ENCODE assay signal across 19 mouse cellular contexts in genomic region chr6:24202226-24202625, GRCm38 (mm10). TPM values are rescaled to one million over a fixed set of nuclear protein-coding genes. Genes with fewer than 3 reads are reported as not detected.
DNase-seq lines count a peak whose midpoint lies in the region.
"Had no signal": no experiment of that assay in that cellular context is flagged by ENCODE, and none has a peak within 500 bp of the region (broad histone marks: within the 10 kb centered on the region; RNA-seq: fewer than 3 reads in every experiment).

No protein-coding gene starts in this region.

- 0 out of 2 replicates have a peak, but pooled peaks cover 4% of the 10 kb centered on the region for H3K4me1 ChIP-seq in midbrain, embryonic 10.5 days
- H3K4me1 ChIP-seq: embryonic facial prominence, embryonic 13.5 days; heart, embryonic 15.5 days; hindbrain, embryonic 13.5 days had no signal

- no peak overlapping the region for H3K27ac ChIP-seq in midbrain, embryonic 10.5 days (replicated peaks)
- H3K27ac ChIP-seq: embryonic facial prominence, embryonic 13.5 days; forebrain, embryonic 13.5 days; heart, embryonic 15.5 days; hindbrain, embryonic 13.5 days; hindbrain, postnatal 0 days had no signal

- H3K27me3 ChIP-seq in midbrain, embryonic 10.5 days (ENCODE audit: low read depth, poor library complexity, severe bottlenecking) = no peaks in the 10 kb centered on the region
- H3K27me3 ChIP-seq: embryonic facial prominence, embryonic 13.5 days; forebrain, embryonic 13.5 days; heart, embryonic 15.5 days; hindbrain, embryonic 13.5 days had no signal

- H3K4me3 ChIP-seq in midbrain, embryonic 10.5 days = no peak overlapping the region
- H3K4me3 ChIP-seq: embryonic facial prominence, embryonic 13.5 days; forebrain, embryonic 13.5 days; heart, embryonic 15.5 days; hindbrain, embryonic 13.5 days had no signal

- peak; percentile 61 for DNase-seq in brain, adult 2 months (ENCODE audit: low read depth, low spot score)
- peak; percentile 12 to 21 for DNase-seq in cerebellum, adult 18-20 months
- DNase-seq in cerebellum, adult 9-11 months = peak; percentile 30
- DNase-seq in cerebellum, postnatal 36 days = peak; percentile 6 to 19
- DNase-seq in ovary, postnatal 14 days (ENCODE audit: low spot score) = no peak
- DNase-seq in natural killer cell, adult 2 months (ENCODE audit: low spot score in 2 of 2) = no peak
- no peak for DNase-seq in midbrain, embryonic 10.5 days (ENCODE audit: low spot score)
- DNase-seq: adrenal gland, postnatal 10 days; gastrocnemius, postnatal 36 days; heart, adult 18-20 months; heart, postnatal 14 days; kidney, adult 11 months; kidney, adult 9 months had no signal

- no peaks in the 10 kb centered on the region for H3K36me3 ChIP-seq in midbrain, embryonic 10.5 days
- H3K36me3 ChIP-seq: embryonic facial prominence, embryonic 13.5 days; G1E; heart, embryonic 15.5 days; hindbrain, embryonic 13.5 days had no signal

- WGBS in midbrain, embryonic 10.5 days = 88% methylated on average over 6 of the region's 6 CpGs

- no peaks in the 10 kb centered on the region for H3K9me3 ChIP-seq in midbrain, embryonic 10.5 days (replicated peaks)
- H3K9me3 ChIP-seq: embryonic facial prominence, embryonic 13.5 days; forebrain, embryonic 13.5 days; G1E; heart, embryonic 15.5 days had no signal

RNA-seq across cellular contexts. Expression of gene Slc13a1, which starts 34.3 kb away (rescaled TPM):
- polyA plus RNA-seq in midbrain, embryonic 10.5 days (2016; fragmentation: Nextera tagmentation; extraction: Ambion mirVana) = 0.05 and 0.11 TPM in 2 replicates
- polyA plus RNA-seq: embryonic facial prominence, embryonic 13.5 days; G1E; heart, embryonic 15.5 days had no signal

Comparison
In these comparisons a context has a peak if more than half of its experiments do, and no peak if none do; other contexts are left out.
1. DNase-seq: peak in brain, adult 2 months (single experiment), cerebellum, adult 18-20 months (2 of 2), cerebellum, adult 9-11 months (single experiment) and cerebellum, postnatal 36 days (2 of 2); none in ovary, postnatal 14 days (single experiment), natural killer cell, adult 2 months (0 of 2) and midbrain, embryonic 10.5 days (single experiment).